Mouse (Mus musculus): ENCODE data around the gene Gm21885. TPM values are rescaled to one million over a fixed set of nuclear protein-coding genes. Genes with fewer than 3 reads are reported as not detected.

Gene Gm21885
- total RNA-seq, 2 experiments from 2014 or later: not detected

DNA sequence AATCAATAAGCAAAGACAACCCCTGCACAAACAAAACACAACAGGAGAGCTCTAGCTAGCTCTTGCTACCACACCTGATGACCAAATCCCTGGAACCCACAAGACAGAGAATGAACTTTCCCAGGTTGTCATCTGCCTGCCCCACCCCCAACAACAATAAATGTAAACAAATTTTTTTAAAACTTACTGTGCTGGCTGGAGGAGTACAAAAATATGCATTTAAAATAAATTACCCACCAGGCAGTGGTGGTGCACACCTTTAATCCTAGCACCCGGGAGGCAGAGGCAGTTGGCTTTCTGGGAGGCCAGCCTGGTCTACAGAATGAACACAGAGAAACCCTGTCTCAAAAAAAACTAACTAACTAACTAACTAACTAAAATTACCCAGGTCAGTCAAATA is 35.3 kb downstream of the Gm21885 start:
- DNase-seq: no peak
- intact Hi-C loops (cut with DNase I): no loop called here

DNA sequence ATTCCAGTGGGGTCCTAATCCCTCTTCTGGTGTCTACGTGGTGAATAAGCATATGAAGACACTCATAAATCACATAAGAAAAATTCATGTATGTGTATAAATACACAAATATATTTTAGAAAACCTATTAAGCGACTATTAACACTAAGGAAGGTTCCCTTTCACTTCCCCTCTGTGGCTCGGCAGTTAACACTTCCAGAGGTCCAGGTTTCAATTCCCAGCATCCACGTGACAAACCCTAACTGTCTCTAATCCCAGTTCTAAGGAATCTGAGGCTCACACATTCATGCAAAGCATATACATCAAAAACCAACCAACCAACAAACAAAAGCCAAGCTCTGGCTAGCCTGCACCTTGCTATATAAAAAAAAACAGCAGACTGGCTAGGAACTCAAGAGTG is 35.8 kb downstream of the Gm21885 start:
- no peak for DNase-seq
- intact Hi-C loops (cut with DNase I): no loop called here

DNA sequence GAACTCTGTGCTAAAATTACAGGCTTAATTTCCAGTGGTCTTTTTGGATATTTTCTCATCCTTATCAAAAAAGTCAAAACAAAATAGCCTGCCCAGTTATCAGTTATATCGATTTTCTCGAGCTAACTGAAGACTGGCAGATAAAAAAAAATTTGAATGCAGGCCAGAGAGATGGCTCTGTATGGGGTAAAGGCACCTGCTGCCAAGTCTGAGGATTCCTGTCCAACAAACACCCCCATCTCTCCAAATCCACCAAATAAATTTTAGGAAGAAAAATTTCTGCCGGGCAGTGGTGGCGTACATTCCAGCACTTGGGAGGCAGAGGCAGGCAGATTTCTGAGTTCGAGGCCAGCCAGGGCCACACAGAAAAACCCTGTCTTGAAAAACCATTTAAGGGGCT is 36.4 kb downstream of the Gm21885 start:
- no peak for DNase-seq
- intact Hi-C loops (cut with DNase I): no loop called here

DNA sequence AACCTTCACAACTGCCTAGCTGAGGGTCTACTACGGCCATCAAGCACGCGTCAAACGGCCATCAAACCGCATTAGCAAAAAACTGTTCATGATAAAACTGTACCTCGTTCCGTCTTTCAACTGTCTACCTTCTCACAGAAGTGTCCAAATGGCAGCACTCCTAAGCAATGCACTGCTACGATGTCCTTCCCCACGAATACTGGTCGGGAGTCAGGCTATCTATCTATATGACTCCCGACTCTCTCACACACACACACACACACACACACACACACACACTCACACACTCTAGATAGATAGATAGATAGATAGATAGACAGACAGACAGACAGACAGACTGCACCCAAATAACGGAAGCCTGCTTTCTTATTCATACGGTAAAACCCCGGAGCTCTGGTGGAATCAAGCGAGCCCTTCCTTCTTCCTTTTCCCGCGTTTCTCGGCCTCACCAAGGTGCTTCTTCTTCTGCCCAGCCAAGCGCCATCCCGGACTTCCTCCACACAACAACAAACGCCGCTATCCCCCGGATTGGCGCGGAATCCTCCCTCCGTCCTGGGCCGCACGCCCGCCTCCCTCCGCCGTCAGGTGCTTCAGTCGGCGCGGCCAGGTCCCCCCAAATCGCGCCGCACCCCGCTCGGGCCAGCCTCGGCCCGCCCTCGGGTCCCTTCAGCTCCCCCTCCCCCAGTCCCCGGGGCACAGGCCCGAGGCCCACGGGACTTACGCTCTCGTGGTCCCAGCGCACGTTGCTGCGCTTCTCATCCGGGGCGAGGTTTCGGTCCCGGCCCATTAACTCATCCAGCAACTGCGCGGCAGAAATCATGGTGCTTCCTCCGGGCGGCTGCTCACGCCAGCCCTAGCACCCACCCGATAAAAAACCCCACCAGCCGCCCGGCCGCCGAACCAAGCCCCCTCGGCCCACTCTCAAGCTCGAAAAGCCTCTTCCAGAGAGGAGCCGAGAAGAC is 39.6 kb downstream of the Gm21885 start:
- intact Hi-C loops (cut with DNase I): no loop called here
- peak; percentile 66 for DNase-seq

DNA sequence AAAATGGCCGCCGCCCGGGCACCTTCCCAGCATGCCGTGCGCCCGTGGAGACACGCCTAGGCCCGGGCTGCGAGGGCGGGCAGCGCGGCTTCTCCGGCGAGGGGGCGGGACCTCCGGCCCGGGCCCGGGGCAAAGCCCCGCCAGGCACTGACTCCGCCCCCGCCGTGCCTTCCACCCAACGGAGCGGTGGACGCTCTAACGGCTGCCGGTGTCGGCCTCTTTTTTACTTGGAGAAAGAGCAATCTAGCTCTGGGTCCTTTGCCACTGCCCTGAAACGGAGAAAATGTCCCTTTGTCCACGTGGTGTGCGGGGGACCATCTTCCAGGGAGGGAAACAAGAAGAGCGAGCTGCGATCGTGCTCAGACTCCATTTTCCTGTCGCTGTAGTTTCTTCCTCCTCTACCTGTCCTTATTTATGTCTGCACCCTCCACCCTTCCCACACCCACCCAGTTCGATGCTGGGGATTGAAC is 40.3 kb downstream of the Gm21885 start, which contains the start of gene Luc7l3:
Gene Luc7l3 (minus strand): TSS at position 58 of the 470 bp plus-strand sequence.
- peak; percentile 96 for DNase-seq
- intact Hi-C loops (cut with DNase I): no loop called here

DNA sequence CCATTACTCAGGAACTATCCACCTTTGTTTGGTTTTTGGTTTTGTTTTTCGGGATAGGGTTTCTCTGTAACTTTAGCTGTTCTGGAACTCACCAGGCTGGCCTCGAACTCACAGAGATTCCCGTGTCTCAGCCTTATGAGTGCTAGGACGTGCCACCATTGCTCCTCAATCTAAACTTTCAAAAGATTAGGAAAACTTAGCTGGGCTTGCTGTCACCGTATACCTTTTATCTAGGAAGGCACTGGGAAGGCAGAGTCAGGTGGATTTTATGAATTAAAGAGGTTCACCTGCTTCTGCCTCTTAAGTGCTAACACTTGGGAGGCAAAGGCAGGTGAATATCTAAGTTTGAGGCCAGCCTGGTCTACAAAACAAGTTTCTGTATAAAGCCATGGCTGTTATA is 41.0 kb downstream of the Gm21885 start:
- intact Hi-C loops (cut with DNase I): no loop called here

DNA sequence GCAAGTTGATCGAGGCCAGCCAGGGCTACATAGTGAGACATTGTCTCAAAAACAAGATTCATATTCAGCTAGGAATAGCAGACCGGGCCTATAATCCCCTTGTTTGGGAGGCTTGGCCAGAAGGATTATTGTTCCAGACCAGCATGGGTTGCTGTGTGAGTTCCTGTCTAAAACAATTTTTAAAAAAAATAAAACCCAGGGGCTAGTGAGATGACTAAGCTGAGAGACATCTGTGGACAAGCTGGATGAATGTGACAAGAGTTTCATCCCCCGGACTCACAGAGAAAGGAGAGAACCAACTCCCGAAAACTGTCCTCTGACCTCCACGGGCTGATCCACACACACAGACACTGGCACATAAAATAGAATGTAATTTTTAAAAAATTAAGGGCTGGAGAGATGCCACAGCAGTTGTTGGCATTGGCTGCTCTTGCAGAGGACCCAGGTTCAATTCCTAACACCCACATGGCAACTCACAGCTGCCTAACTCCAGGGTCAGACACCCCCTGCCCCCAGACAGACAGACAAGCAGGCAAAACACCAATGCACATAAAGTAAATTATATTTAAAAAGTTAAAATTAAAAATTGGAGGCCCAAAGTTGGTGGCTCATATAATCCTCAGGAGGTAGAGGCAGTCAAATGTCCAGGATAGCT is 41.7 kb downstream of the Gm21885 start:
- no peak for DNase-seq
- intact Hi-C loops (cut with DNase I): no loop called here

More for the DNA sequence above, 41.0 kb downstream of the Gm21885 start:
- DNase-seq: no peak

DNA sequence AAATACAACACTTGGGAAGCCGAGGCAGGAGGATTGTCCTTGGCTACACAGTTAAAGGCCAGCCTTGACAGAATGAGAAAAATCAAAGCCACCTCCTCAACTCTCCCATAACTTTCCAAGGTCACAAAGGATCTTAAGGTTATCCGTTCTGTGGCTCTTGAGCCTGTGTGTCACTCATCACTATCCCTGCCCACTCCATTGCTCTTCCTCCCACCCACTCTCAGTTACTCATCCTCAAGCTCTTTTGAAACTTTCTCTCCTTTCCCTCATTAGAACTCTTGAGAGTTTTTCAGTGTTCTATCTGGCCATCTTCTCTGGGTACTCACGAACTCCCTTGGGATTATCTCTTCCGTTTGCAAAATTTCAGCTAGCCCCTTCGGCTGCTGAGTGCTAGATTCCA is 42.9 kb downstream of the Gm21885 start:
- no peak for DNase-seq
- intact Hi-C loops (cut with DNase I): loop anchor here (5.0 kb wide), 1 partner anchor 148 kb away; the partner anchor contains the start of gene Cacna1g

DNA sequence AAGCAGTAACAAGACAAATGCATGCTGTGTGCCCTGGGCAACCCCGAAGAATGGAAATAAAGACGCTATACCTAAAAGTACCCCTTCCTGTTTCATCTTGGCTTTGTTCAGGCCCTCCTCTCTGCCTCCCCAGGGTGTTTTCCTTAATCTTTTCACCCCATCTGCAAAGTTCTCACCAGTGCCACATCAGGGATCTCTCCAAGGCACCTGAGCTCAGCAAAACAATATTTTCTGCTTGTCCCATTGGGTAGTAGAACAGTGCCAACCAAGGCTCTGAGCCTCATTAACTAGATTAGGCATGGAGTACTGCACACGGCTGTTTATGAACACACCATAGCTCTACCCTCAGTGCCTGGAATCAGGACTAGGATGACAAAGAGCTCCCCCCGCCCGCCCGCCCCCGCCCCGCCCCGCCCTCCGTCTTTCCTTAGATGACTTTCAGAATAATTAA is 45.3 kb downstream of the Gm21885 start:
- peak; percentile 47 for DNase-seq
- intact Hi-C loops (cut with DNase I): loop anchor here (5.0 kb wide), 1 partner anchor 145 kb away; the partner anchor contains the start of gene Cacna1g

DNA sequence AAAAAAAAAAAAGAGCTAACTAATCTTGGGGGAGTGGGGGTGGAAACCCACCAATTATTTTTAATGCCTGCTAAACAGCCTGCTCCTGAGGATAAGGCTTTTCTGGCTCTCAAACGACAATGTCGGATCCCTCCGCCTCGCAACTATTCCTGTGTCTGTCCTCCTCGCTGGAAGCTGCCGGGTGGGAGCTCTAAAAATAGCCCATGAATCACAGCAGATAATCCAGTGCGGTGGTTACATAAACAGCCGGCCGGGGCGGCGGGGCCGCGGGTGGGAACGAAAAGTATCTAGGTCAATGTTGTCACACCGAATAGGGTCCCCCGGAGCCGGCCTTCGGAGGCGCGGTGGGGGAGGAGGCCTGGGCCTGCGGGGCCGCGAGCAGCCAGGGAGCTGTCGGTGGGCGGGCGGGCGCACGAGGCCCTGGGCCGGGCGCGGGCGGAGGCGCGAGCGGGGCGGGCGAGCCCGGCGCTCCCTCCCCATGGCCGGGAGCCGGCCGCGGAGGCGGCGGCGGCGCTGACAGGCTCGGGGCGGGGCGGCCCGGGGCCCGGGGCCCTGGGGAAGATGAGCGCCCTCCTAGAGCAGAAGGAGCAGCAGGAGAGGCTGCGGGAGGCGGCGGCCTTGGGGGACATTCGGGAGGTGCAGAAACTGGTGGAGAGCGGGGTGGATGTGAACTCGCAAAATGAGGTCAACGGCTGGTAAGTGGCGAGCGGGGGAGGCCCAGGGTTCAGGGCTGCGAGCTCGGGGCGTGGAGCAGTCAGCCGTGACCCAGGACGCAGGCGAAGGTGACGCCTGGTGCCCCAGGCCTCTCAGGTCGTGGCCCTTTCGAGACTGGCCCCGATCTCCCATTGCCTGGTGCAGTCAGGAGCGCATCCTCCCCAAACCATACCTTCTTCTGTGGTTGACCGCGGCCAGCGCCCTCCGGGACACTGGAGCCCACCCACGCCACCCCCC is 46.3 kb downstream of the Gm21885 start, which contains the start of gene Ankrd40:
Gene Ankrd40 (plus strand): TSS at position 309 of the 951 bp plus-strand sequence.
- intact Hi-C loops (cut with DNase I): loop anchor here (5.0 kb wide), 1 partner anchor 144 kb away; the partner anchor contains the start of gene Cacna1g
- peak; percentile 94 for DNase-seq

DNA sequence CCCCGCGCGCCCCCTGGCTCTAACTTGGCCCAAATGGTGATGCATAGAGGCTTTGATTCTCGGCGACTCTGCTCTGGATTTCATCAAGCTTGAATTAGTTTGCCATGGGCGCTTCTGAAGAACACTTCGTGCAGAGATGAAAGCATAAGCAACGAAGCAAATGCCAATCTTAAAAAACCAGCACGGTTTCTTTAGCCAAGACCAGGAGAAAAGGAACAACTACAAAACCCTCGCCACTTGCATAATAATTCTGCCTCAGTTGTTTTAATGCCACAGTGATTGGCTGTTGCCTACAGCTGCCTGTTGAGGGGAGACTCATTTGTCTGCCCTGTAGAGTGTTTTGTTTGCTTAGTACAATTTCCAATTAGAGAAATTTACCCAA is 47.0 kb downstream of the Gm21885 start:
- intact Hi-C loops (cut with DNase I): loop anchor here (5.0 kb wide), 1 partner anchor 144 kb away; the partner anchor contains the start of gene Cacna1g
- no peak for DNase-seq

DNA sequence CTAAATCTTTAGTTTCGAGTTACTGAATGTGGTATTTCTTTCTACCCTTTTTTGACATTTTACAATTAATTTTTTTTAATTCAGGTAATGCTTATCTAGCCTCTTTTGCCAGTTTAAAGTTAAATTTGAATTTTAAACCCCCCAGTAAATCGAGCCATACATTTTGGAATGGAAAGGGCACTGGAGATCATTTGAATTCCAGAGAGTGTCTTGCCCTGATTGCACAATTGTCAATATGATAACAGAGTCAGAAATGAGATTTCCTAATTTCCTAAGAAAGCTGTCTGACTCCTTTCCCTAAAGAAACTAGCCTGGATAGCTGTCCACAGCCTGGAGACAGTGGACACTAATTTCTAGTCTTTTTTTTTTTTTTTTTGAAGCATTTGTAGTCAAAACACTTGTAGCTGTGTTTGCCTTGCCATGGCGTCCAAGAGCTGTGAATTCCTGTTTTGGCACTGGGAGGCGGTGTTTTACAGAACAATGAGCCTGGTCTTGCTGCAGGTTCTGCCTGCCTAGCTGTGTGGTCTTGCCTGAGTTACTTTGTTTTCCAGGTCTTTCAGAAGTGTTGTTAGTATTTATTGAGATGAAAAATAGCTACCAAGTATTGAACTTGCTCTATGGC is 47.7 kb downstream of the Gm21885 start:
- peak; percentile 68 for DNase-seq
- intact Hi-C loops (cut with DNase I): loop anchor here (5.0 kb wide), 1 partner anchor 143 kb away; the partner anchor contains the start of gene Cacna1g

DNA sequence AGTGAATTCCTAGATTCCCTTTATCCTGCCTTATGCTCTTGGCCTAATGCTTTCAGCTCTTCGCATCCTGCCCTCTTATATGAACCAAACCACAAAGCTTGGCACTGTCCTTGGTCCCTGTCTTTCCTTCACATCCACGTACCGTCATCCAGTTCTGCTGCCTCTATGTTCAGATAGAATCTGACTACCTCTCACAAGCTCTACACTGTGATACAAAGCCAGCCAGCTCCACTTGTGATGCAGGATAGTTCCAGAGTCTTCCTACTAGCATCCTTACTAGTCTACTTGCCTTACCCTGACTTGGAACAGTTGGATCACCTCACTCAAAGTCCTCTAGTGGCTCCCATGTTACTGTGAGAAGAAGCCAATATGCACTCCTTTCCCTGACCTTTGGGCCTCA is 48.5 kb downstream of the Gm21885 start:
- intact Hi-C loops (cut with DNase I): no loop called here
- no peak for DNase-seq

DNA sequence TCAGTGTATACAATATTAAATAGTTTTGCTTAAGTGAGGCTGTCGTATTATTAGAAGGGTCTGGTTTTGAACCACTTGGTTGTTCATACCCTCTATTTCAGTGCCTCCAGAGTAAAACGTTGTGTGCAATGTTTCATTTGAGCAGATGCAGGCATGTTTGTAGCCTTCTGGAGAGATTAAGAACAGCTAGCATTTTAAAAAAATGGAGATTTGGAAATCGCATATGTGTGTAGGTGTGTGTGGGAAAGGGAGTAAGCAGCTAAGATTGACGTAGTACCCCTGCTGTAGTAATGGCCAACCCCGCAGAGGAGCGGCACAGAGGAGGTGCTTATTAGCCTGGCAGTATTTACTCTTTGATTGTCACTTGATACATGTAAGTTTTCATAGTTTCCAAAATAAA is 51.1 kb downstream of the Gm21885 start:
- no peak for DNase-seq
- intact Hi-C loops (cut with DNase I): no loop called here

DNA sequence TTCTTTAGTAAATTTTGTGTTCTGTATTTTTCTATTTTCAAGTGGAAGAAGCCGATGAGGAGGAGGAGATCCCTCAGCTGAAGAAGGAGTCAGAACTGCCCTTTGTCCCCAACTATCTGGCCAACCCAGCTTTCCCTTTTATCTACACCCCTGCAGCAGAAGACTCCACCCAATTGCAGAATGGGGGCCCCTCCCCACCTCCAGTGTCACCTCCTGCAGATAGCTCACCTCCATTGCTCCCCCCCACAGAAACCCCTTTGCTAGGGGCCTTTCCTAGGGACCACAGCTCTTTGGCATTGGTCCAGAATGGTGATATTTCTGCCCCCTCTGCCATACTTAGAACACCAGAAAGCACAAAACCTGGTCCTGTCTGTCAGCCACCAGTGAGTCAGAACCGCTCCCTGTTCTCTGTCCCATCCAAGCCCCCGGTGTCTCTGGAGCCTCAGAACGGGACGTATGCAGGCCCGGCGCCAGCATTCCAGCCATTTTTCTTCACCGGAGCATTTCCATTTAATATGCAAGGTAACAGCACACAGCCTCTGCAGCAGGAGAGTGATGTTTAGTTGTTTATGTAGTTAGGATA is 52.8 kb downstream of the Gm21885 start:
- DNase-seq: no peak
- intact Hi-C loops (cut with DNase I): no loop called here
